Mouse (Mus musculus): ENCODE results near the gene Gm8857. TPM values are rescaled to one million over a fixed set of nuclear protein-coding genes. Genes with fewer than 3 reads are reported as not detected.

Gene Gm8857
- polyA plus RNA-seq (2014; fragmentation: Illumina TruSeq; extraction: RNeasy Lipid Tissue Mini Kit (QIAGEN cat#74804); ENCODE audit: low read depth, low replicate concordance), result not detected

DNA sequence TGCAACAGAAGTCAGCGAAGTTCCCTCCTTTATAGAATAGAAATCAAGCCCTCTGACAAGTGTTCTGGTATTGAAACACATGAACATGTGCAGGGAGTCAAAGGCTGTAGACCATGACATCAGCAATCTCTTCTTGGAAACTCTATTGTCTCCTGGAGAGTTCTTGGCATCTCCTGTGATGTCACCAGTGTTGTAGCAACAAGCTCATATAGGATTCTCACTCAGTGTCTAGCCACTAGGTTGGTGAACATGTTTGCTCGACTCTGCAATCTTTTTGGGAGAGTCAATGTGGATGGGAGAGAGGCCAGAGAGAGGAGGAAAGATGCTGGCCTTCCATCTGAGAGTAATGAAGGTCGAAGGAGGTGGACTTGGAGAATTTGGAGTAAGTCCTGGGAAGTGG lies at the start of gene Gm8857, which contains the start of gene Gm8871:
Gm8857 (plus strand) TSS at position 303 of the 400 bp plus-strand sequence.
Gm8871 (plus strand) TSS at position 301 of the 400 bp plus-strand sequence.

Other genes with a start within 250 kb of the Gm8857 start
- not detected for gene Gm8871, start within 50 bp of the Gm8857 start, polyA plus RNA-seq (2014; fragmentation: Illumina TruSeq; extraction: RNeasy Lipid Tissue Mini Kit (QIAGEN cat#74804); ENCODE audit: low read depth, low replicate concordance)
- gene Gm8879, start 179.8 kb downstream of the Gm8857 start, polyA plus RNA-seq (2014; fragmentation: Illumina TruSeq; extraction: RNeasy Lipid Tissue Mini Kit (QIAGEN cat#74804); ENCODE audit: low read depth, low replicate concordance), result 0.43 TPM
- gene Gm5861, start 235.3 kb downstream of the Gm8857 start, polyA plus RNA-seq (2014; fragmentation: Illumina TruSeq; extraction: RNeasy Lipid Tissue Mini Kit (QIAGEN cat#74804); ENCODE audit: low read depth, low replicate concordance), result not detected

All from adipose tissue, adult 10 weeks (tissue).